8 mouse cellular contexts compared by ENCODE assay signal in genomic region chr8:104441613-104442012, GRCm38 (mm10). TPM values are rescaled to one million over a fixed set of nuclear protein-coding genes. Genes with fewer than 3 reads are reported as not detected.
A peak's percentile ranks its signal among the peaks of the same experiment; 100 is the strongest.
DNase-seq lines count a peak whose midpoint lies in the region; ATAC-seq and TF ChIP-seq lines count a peak whose summit lies in the region.

No protein-coding gene starts in this region.

- H3K4me1 ChIP-seq in brown adipose tissue, adult 24 weeks (ENCODE audit: control insufficient read depth, insufficient read depth, insufficient read length, low read length): peaks cover 4% of the 10 kb centered on the region
- peaks cover 16% of the 10 kb centered on the region for H3K4me1 ChIP-seq in hindbrain, embryonic 12.5 days
- H3K4me1 ChIP-seq in midbrain, embryonic 13.5 days (replicated peaks): peaks cover 25% of the 10 kb centered on the region

- H3K4me2 ChIP-seq in hindbrain, embryonic 12.5 days (replicated peaks): peak overlapping the region; percentile 81
- H3K4me2 ChIP-seq in midbrain, embryonic 13.5 days (replicated peaks): peak overlapping the region; percentile 94

- peak overlapping the region; percentile 98 for H3K27ac ChIP-seq in left cerebral cortex, adult 2 months
- peak overlapping the region; percentile 95; the same call in 1 of the 2 replicates for H3K27ac ChIP-seq in brown adipose tissue, adult 24 weeks (replicated peaks; ENCODE audit: low read depth, low read length)
- H3K27ac ChIP-seq in hindbrain, embryonic 12.5 days: no peak overlapping the region
- no peak overlapping the region for H3K27ac ChIP-seq in midbrain, embryonic 13.5 days

- ATAC-seq in hindbrain, embryonic 12.5 days (ENCODE audit: low FRiP score): no peak
- no peak for ATAC-seq in midbrain, embryonic 13.5 days
- ATAC-seq in megakaryocyte progenitor cell, adult 5-6 weeks (replicated peaks; ENCODE audit: poor library complexity): no peak

- H3K9ac ChIP-seq in hindbrain, embryonic 12.5 days: peak overlapping the region; percentile 95
- peak overlapping the region; percentile 98 for H3K9ac ChIP-seq in midbrain, embryonic 13.5 days (replicated peaks)

- TF ChIP-seq CTCF in left cerebral cortex, adult 2 months (IDR thresholded peaks at IDR 0.05): no peak

- intact Hi-C loops in left cerebral cortex, adult 2 months (cut with DNase I): loop anchor here (2.0 to 5.0 kb wide), 3 partner anchors 67 to 101 kb away; partner anchors contain the start of gene Terb1
- intact Hi-C loops in left cerebral cortex, postnatal 4 days (cut with DNase I): loop anchor here (5.0 kb wide), 1 partner anchor 99 kb away; no protein-coding TSS in a partner anchor

- 65% methylated on average over 7 of the region's 7 CpGs for WGBS in hindbrain, embryonic 12.5 days
- WGBS in midbrain, embryonic 13.5 days: 60% methylated on average over 7 of the region's 7 CpGs

- H3K9me3 ChIP-seq in hindbrain, embryonic 12.5 days (replicated peaks): no peaks in the 10 kb centered on the region
- H3K9me3 ChIP-seq in midbrain, embryonic 13.5 days: no peaks in the 10 kb centered on the region

- peak in 1 of 2 experiments; percentile 46 for DNase-seq in left cerebral cortex, adult 2 months (ENCODE audit: extremely low spot score in 1 of 2, low spot score in 2 of 2)
- DNase-seq in left cerebral cortex, postnatal 4 days: no peak
- DNase-seq in ovary, postnatal 10 days (ENCODE audit: low spot score): no peak
- no peak for DNase-seq in layer of hippocampus, postnatal 25 days (ENCODE audit: extremely low spot score in 1 of 2, low spot score in 1 of 2)

- H3K27me3 ChIP-seq in hindbrain, embryonic 12.5 days: no peaks in the 10 kb centered on the region
- H3K27me3 ChIP-seq in midbrain, embryonic 13.5 days: no peaks in the 10 kb centered on the region

- H3K36me3 ChIP-seq in hindbrain, embryonic 12.5 days: peaks cover 38% of the 10 kb centered on the region
- peaks cover 40% of the 10 kb centered on the region for H3K36me3 ChIP-seq in midbrain, embryonic 13.5 days

- peak overlapping the region; percentile 78 for H3K4me3 ChIP-seq in left cerebral cortex, adult 2 months
- peak overlapping the region; percentile 93 for H3K4me3 ChIP-seq in brown adipose tissue, adult 24 weeks (ENCODE audit: insufficient read depth, low read depth, low read length)
- peak overlapping the region; percentile 91 for H3K4me3 ChIP-seq in hindbrain, embryonic 12.5 days
- peak overlapping the region; percentile 98 for H3K4me3 ChIP-seq in midbrain, embryonic 13.5 days (replicated peaks)

RNA-seq across cellular contexts. Expression of gene Dync1li2, which starts 1.2 kb away (rescaled TPM):
- 100 to 1,000 TPM; 279 to 326 TPM for total RNA-seq in left cerebral cortex, adult 2 months (2021)
- total RNA-seq in left cerebral cortex, postnatal 4 days (2021): 100 to 1,000 TPM; 168 to 169 TPM
- 29.1 and 29.3 TPM in 2 replicates for polyA plus RNA-seq in brown adipose tissue, adult 24 weeks (2012; ENCODE audit: insufficient read depth, insufficient read length, missing spikeins)
- 131 and 135 TPM in 2 replicates for polyA plus RNA-seq in hindbrain, embryonic 12.5 days (2016; fragmentation: Nextera tagmentation; extraction: Ambion mirVana)
- 120 and 124 TPM in 2 replicates for polyA plus RNA-seq in midbrain, embryonic 13.5 days (2015; fragmentation: Nextera tagmentation; extraction: Ambion mirVana)
- 14.7 and 25.4 TPM in 2 replicates for total RNA-seq in megakaryocyte progenitor cell, adult 5-6 weeks (2015)
- 46.5 and 52.6 TPM in 2 replicates for total RNA-seq in megakaryocyte progenitor cell, adult 5-6 weeks (2017)
- total RNA-seq in layer of hippocampus, postnatal 25 days (2021): 100 to 1,000 TPM; 234 to 270 TPM

RNA-seq across cellular contexts. Expression of gene Cmtm4, which starts 46.0 kb away (rescaled TPM):
- total RNA-seq in left cerebral cortex, adult 2 months (2021): 10 to 100 TPM; 86.7 to 87.4 TPM
- total RNA-seq in left cerebral cortex, postnatal 4 days (2021): 10 to 100 TPM; 47.2 to 48.3 TPM
- 21.5 and 32.4 TPM in 2 replicates for polyA plus RNA-seq in brown adipose tissue, adult 24 weeks (2012; ENCODE audit: insufficient read depth, insufficient read length, missing spikeins)
- 2.3 and 2.4 TPM in 2 replicates for polyA plus RNA-seq in hindbrain, embryonic 12.5 days (2016; fragmentation: Nextera tagmentation; extraction: Ambion mirVana)
- polyA plus RNA-seq in midbrain, embryonic 13.5 days (2015; fragmentation: Nextera tagmentation; extraction: Ambion mirVana): 1.8 TPM in 2 replicates
- total RNA-seq in megakaryocyte progenitor cell, adult 5-6 weeks (2015): 0.79 and 0.85 TPM in 2 replicates
- 0.84 and 0.87 TPM in 2 replicates for total RNA-seq in megakaryocyte progenitor cell, adult 5-6 weeks (2017)
- total RNA-seq in layer of hippocampus, postnatal 25 days (2021): 10 to 100 TPM; 53.2 to 56.9 TPM

Comparison
In these comparisons a context has a peak if more than half of its experiments do, and no peak if none do; other contexts are left out.
1. H3K27ac ChIP-seq: peak in left cerebral cortex, adult 2 months (single experiment) and brown adipose tissue, adult 24 weeks (single experiment); none in hindbrain, embryonic 12.5 days (single experiment) and midbrain, embryonic 13.5 days (single experiment).
2. RNA of gene Cmtm4, which starts 46.0 kb away (total RNA-seq): 86.7 to 87.4 TPM in left cerebral cortex, adult 2 months, 53.2 to 56.9 TPM in layer of hippocampus, postnatal 25 days and 47.2 to 48.3 TPM in left cerebral cortex, postnatal 4 days; 0.79 to 0.87 TPM in megakaryocyte progenitor cell, adult 5-6 weeks; every median in the first group is over 10 times any median in the second.
3. Peak in every context shown above with its lines, with median percentiles within 50 percentile points of each other: H3K4me3 ChIP-seq.